Mouse (Mus musculus): ENCODE measurements around the gene Ifitm2. TPM values are rescaled to one million over a fixed set of nuclear protein-coding genes. Genes with fewer than 3 reads are reported as not detected.
"Not testable (repeated sequence)": the region's sequence is repeated elsewhere in the genome, so short reads cannot be mapped to it uniquely, and the experiment has no call there.

The Ifitm2 gene
- polyA plus RNA-seq, 1 experiment from 2014 or later = 571 TPM

GRCm38 (mm10) chr7:140989022-140989421 is 33.2 kb upstream of the Ifitm2 start:
- H3K9ac ChIP-seq (ENCODE audit: low read length) = no peak overlapping the region
- H3K4me3 ChIP-seq (ENCODE audit: low read length) = no peak overlapping the region
- no peaks in the 10 kb centered on the region for H3K36me3 ChIP-seq (ENCODE audit: control insufficient read depth, insufficient read depth)
- H3K27me3 ChIP-seq (ENCODE audit: control insufficient read depth, insufficient read depth, low read length) = no peaks in the 10 kb centered on the region
- H3K4me2 ChIP-seq (ENCODE audit: low read depth, low read length) = no peak overlapping the region
- no peak for ATAC-seq (replicated peaks; ENCODE audit: extremely low read depth, insufficient read depth, low FRiP score)
- no peaks in the 10 kb centered on the region for H3K4me1 ChIP-seq (ENCODE audit: control insufficient read depth, insufficient read depth, low read length)
- WGBS = 71% methylated on average over 4 of the region's 4 CpGs
- H3K27ac ChIP-seq (ENCODE audit: low read length) = no peak overlapping the region
- peaks cover 6% of the 10 kb centered on the region for H3K9me3 ChIP-seq (replicated peaks; ENCODE audit: control insufficient read depth, low read length)

DNA sequence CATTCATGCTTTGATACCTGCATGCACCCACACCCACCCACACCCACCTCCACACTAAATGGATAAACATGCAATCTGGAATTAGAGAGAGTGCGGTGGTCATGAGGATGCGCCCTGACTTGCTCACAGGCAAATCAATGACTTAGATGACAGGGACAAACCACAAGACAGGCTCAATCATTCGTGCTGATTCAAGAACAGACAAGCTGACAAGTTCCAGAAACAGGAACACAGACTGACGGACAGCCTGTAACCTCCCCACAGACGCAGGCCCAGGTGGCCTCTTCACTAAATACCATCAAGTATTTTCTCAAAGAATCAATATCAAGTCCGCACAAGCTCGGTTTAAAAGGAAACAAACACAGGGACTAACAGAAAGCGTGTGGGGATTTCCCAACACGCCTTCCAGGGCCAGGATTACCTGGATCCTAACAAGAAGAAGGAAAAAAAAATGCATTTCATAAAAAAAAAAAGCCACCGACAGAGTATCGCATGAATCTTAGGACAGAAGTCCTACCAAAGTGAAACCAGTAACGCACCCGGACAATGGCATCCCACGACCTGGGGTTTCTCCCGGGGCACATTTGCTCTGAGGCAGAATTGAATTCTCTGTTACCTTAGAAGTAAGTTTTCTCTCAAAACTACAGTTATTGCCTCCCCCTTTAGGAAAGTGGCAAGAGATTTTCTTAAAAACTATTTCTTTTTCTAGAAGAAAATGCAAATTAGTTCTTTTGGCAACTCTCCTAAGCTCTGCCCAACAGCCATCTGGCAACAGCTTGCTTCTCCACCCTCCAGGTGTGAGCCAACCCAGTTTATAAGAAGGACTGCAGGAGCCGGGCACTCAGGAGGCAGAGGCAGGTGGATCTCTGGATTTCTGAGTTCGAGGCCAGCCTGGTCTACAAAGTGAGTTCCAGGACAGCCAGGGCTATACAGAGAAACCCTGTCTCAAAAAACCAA is 31.7 kb upstream of the Ifitm2 start:
- Histone ChIP-seq H3K4me2 (ENCODE audit: low read depth, low read length) (no peak overlapping the region), H3K27ac (ENCODE audit: low read length) (no peak overlapping the region; the same call in 1 of the 2 replicates), H3K36me3 (ENCODE audit: control insufficient read depth, insufficient read depth) (no peaks in the 10 kb centered on the region), H3K4me3 (ENCODE audit: low read length) (no peak overlapping the region), H3K4me1 (ENCODE audit: control insufficient read depth, insufficient read depth, low read length) (no peaks in the 10 kb centered on the region), H3K9me3 (replicated peaks; ENCODE audit: control insufficient read depth, low read length) (peaks cover 6% of the 10 kb centered on the region), H3K27me3 (ENCODE audit: control insufficient read depth, insufficient read depth, low read length) (no peaks in the 10 kb centered on the region), H3K9ac (ENCODE audit: low read length) (no peak overlapping the region)
- WGBS = 76% methylated on average over 17 of the region's 17 CpGs
- ATAC-seq (replicated peaks; ENCODE audit: extremely low read depth, insufficient read depth, low FRiP score) = no peak

- H3K4me3 ChIP-seq (ENCODE audit: low read length) = no peak overlapping the region
- no peak overlapping the region for H3K27ac ChIP-seq (ENCODE audit: low read length)
- H3K36me3 ChIP-seq (ENCODE audit: control insufficient read depth, insufficient read depth) = no peaks in the 10 kb centered on the region
- H3K4me2 ChIP-seq (ENCODE audit: low read depth, low read length) = no peak overlapping the region
- H3K9ac ChIP-seq (ENCODE audit: low read length) = no peak overlapping the region
- H3K27me3 ChIP-seq (ENCODE audit: control insufficient read depth, insufficient read depth, low read length) = no peaks in the 10 kb centered on the region
- H3K4me1 ChIP-seq (ENCODE audit: control insufficient read depth, insufficient read depth, low read length) = no peaks in the 10 kb centered on the region
- H3K9me3 ChIP-seq (replicated peaks; ENCODE audit: control insufficient read depth, low read length) = peaks cover 6% of the 10 kb centered on the region
- WGBS = 59% methylated on average over 7 of the region's 7 CpGs
- no peak for ATAC-seq (replicated peaks; ENCODE audit: extremely low read depth, insufficient read depth, low FRiP score)
These were observed 27.2 kb upstream of the Ifitm2 start for GRCm38 (mm10) chr7:140982971-140983370.

DNA sequence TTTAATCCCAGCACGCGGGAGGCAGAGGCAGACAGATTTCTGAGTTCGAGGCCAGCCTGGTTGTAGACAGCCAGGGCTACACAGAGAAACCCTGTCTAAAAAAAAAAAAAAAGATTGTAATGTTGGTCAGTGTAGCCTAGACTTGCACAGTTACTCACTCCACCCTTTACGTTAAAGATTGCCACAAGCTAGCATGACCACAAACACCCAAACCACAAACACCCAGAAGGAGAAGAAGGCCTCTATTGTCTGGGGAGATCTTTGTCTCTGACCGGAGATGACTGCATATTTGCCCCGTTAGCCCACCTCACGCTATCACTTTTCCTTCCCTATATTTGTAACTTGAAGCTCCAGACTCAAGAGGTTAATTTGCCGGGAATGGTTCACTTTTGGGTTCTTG is 25.9 kb upstream of the Ifitm2 start:
- Histone ChIP-seq H3K9me3 (replicated peaks; ENCODE audit: control insufficient read depth, low read length) (peaks cover 6% of the 10 kb centered on the region), H3K4me1 (ENCODE audit: control insufficient read depth, insufficient read depth, low read length) (no peaks in the 10 kb centered on the region), H3K4me2 (ENCODE audit: low read depth, low read length) (no peak overlapping the region), H3K9ac (ENCODE audit: low read length) (no peak overlapping the region), H3K36me3 (ENCODE audit: control insufficient read depth, insufficient read depth) (no peaks in the 10 kb centered on the region), H3K27ac (ENCODE audit: low read length) (no peak overlapping the region), H3K27me3 (ENCODE audit: control insufficient read depth, insufficient read depth, low read length) (no peaks in the 10 kb centered on the region), H3K4me3 (ENCODE audit: low read length) (no peak overlapping the region)
- 76% methylated on average over 8 of the region's 8 CpGs for WGBS
- ATAC-seq (replicated peaks; ENCODE audit: extremely low read depth, insufficient read depth, low FRiP score) = no peak

GRCm38 (mm10) chr7:140976720-140977119 is 20.9 kb upstream of the Ifitm2 start:
- not testable (repeated sequence) for H3K27ac ChIP-seq (ENCODE audit: low read length); H3K36me3 ChIP-seq (ENCODE audit: control insufficient read depth, insufficient read depth); H3K9ac ChIP-seq (ENCODE audit: low read length); H3K4me1 ChIP-seq (ENCODE audit: control insufficient read depth, insufficient read depth, low read length); H3K9me3 ChIP-seq (replicated peaks; ENCODE audit: control insufficient read depth, low read length); H3K4me3 ChIP-seq (ENCODE audit: low read length); H3K4me2 ChIP-seq (ENCODE audit: low read depth, low read length); ATAC-seq (replicated peaks; ENCODE audit: extremely low read depth, insufficient read depth, low FRiP score); H3K27me3 ChIP-seq (ENCODE audit: control insufficient read depth, insufficient read depth, low read length)
- 85% methylated on average over 9 of the region's 9 CpGs for WGBS

DNA sequence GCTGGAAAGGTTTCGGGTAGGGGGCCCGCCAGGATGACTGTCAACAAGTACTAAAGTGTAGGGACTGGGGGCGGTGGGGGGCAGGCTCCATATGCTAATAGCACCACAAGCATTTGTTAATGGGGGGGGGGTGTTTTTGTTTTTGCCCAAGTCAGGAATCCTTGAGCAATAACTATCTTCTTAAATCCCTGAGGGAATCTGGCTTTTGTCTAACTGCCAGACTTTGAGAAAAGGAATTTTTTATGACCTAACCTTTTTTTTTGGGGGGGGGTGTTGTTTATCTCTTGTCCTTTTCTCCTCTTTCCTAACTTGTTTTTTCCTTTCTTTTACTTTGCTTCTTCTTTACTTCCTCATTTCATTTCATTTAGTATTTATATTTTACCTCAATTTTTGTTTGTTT is 19.7 kb upstream of the Ifitm2 start:
- peaks cover 8% of the 10 kb centered on the region; the same call in 1 of the 2 replicates for H3K4me1 ChIP-seq (ENCODE audit: control insufficient read depth, insufficient read depth, low read length)
- no peak overlapping the region for H3K9ac ChIP-seq (ENCODE audit: low read length)
- H3K27me3 ChIP-seq (ENCODE audit: control insufficient read depth, insufficient read depth, low read length) = peaks cover 2% of the 10 kb centered on the region; the same call in 1 of the 2 replicates
- no peak overlapping the region for H3K4me3 ChIP-seq (ENCODE audit: low read length)
- no peaks in the 10 kb centered on the region for H3K9me3 ChIP-seq (replicated peaks; ENCODE audit: control insufficient read depth, low read length)
- H3K27ac ChIP-seq (ENCODE audit: low read length) = no peak overlapping the region
- 29% methylated on average over 3 of the region's 3 CpGs for WGBS
- no peaks in the 10 kb centered on the region for H3K36me3 ChIP-seq (ENCODE audit: control insufficient read depth, insufficient read depth)
- no peak for ATAC-seq (replicated peaks; ENCODE audit: extremely low read depth, insufficient read depth, low FRiP score)
- H3K4me2 ChIP-seq (ENCODE audit: low read depth, low read length) = peak overlapping the region; percentile 18; the same call in 1 of the 2 replicates

DNA sequence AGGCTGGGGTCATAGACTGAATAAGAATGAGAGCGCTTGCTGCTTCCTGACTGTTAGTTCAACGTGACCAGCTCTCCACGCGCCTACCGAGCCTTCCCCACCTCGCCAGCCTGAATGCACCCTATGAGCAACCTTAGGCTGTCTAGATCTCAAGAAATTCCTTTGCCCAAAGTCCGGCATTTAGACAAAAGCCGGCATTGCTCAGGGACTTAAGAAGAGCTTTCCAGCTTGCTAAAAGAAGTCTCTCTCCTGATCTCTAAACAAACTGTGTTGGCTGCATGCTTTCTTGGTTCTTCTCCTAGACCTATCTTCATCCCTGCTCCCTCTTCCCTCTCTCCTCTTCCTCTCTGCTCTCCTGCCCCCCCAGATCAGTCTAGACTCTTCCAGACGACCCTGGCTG is 19.2 kb upstream of the Ifitm2 start:
- H3K27ac ChIP-seq (ENCODE audit: low read length) = no peak overlapping the region
- peak overlapping the region; percentile 18; the same call in 1 of the 2 replicates for H3K4me2 ChIP-seq (ENCODE audit: low read depth, low read length)
- no peaks in the 10 kb centered on the region for H3K9me3 ChIP-seq (replicated peaks; ENCODE audit: control insufficient read depth, low read length)
- H3K4me1 ChIP-seq (ENCODE audit: control insufficient read depth, insufficient read depth, low read length) = peaks cover 8% of the 10 kb centered on the region; the same call in 1 of the 2 replicates
- no peaks in the 10 kb centered on the region for H3K36me3 ChIP-seq (ENCODE audit: control insufficient read depth, insufficient read depth)
- 16% methylated on average over 9 of the region's 9 CpGs for WGBS
- H3K9ac ChIP-seq (ENCODE audit: low read length) = no peak overlapping the region
- H3K4me3 ChIP-seq (ENCODE audit: low read length) = no peak overlapping the region
- peaks cover 2% of the 10 kb centered on the region; the same call in 1 of the 2 replicates for H3K27me3 ChIP-seq (ENCODE audit: control insufficient read depth, insufficient read depth, low read length)
- no peak for ATAC-seq (replicated peaks; ENCODE audit: extremely low read depth, insufficient read depth, low FRiP score)

DNA sequence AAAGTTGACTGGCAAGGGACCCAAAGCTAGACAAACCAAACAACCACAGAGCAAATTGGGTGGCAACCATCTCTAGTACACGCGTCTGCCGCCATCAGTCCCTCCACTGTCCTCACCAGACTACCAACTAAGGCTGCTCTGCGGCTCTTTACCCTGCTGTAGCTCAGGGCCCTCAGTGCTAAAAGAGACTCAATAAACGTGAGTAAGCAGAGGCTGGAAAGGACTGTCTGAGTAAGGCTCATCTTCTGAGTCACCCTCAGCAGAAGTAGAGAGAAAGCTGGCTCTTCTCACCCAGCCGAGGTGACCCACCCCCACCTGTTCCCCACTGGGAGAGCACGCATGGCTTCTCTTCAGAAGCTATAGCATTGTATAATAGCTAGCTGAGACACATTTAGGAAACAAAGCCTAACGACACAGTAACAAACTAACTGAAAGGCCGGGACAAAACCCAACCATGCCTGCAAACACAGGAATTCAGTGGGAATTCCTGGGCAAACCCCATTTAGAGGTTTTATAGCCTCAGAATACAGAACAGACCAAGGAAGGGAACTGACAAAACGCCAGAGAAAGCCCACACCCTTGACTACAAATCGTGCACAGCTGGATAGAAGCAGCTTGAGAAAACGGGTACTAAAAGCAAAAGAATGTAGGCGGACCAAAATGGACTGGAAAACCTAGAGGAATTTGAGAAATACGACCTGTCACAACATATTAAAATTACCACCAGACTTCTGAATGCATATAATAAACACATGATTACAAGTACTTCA is 17.8 kb upstream of the Ifitm2 start:
- peaks cover 2% of the 10 kb centered on the region; the same call in 1 of the 2 replicates for H3K27me3 ChIP-seq (ENCODE audit: control insufficient read depth, insufficient read depth, low read length)
- no peaks in the 10 kb centered on the region for H3K9me3 ChIP-seq (replicated peaks; ENCODE audit: control insufficient read depth, low read length)
- 49% methylated on average over 14 of the region's 14 CpGs for WGBS

More for the DNA sequence above, 17.8 kb upstream of the Ifitm2 start:
- no peak overlapping the region for H3K4me3 ChIP-seq (ENCODE audit: low read length)
- no peak for ATAC-seq (replicated peaks; ENCODE audit: extremely low read depth, insufficient read depth, low FRiP score)
- H3K36me3 ChIP-seq (ENCODE audit: control insufficient read depth, insufficient read depth) = no peaks in the 10 kb centered on the region
- no peak overlapping the region for H3K9ac ChIP-seq (ENCODE audit: low read length)
- H3K27ac ChIP-seq (ENCODE audit: low read length) = no peak overlapping the region
- peaks cover 8% of the 10 kb centered on the region; the same call in 1 of the 2 replicates for H3K4me1 ChIP-seq (ENCODE audit: control insufficient read depth, insufficient read depth, low read length)
- H3K4me2 ChIP-seq (ENCODE audit: low read depth, low read length) = no peak overlapping the region

Measured in heart, embryonic 16.5 days (tissue).